Mouse (Mus musculus) neutrophil, adult 5-6 weeks (primary cell): ENCODE results near the gene Aoc1. TPM values are rescaled to one million over a fixed set of nuclear protein-coding genes. Genes with fewer than 3 reads are reported as not detected.
"Not testable (repeated sequence)": the region's sequence is repeated elsewhere in the genome, so short reads cannot be mapped to it uniquely, and the experiment has no call there.

Source experiments
- ATAC-seq: fragments of 151-379, 151-347 bp; 2 replicates; pipeline ENCODE4 v1.8.0; 2017; ENCODE audit warnings: mild to moderate bottlenecking, moderate TSS enrichment; ENCODE audit not compliant: insufficient number of reproducible peaks, poor library complexity, low FRiP score, severe bottlenecking; ENCODE audit errors: extremely low read depth
- total RNA-seq: library from RNA; stranded (forward); fragments of 200-1000 nt; gene quantifications from 2 replicates; pipeline ENCODE4 v1.2.3, GENCODE M21; 2017

Aoc1 gene
- total RNA-seq, 1 experiment from 2014 or later: not detected

DNA sequence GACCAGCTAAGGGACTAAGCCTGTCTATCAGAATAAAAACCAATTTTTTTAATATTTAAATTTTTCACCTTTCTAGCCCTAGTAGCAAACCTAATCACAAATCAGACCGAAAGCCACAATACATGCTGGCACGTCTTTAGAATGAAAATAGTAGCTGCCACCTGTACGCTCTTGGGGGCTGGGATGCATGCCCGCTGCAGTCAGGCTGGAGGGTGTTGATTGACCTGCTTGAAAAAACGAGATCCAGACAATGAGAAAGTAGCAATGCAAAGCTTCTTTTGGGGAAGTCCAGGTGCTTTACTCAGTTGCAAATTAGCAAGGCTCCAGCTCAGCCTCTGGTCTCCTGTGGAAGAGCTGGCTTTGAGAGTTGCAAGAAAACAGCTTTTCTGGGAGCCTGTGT is 24.3 kb downstream of the Aoc1 start:
- ATAC-seq: no peak

DNA sequence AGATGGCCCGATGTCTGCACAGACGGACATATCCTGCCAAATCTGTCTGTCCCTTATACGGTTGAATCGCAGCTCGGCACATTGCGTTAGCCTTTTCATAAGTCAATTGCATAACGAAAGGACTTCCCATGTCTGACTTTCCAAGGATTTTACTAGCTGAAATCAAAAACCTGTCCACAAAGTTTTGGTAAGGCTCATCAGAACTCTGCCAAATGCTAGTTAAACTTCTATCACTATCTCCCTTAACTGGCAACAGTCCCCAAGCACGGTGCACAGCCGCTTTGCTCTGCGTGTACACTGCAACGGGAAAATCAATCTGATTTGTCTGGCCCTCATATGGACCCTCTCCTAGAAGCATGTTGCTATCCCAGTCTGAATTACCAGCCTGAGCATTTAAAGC is 28.6 kb downstream of the Aoc1 start:
- not testable (repeated sequence) for ATAC-seq

DNA sequence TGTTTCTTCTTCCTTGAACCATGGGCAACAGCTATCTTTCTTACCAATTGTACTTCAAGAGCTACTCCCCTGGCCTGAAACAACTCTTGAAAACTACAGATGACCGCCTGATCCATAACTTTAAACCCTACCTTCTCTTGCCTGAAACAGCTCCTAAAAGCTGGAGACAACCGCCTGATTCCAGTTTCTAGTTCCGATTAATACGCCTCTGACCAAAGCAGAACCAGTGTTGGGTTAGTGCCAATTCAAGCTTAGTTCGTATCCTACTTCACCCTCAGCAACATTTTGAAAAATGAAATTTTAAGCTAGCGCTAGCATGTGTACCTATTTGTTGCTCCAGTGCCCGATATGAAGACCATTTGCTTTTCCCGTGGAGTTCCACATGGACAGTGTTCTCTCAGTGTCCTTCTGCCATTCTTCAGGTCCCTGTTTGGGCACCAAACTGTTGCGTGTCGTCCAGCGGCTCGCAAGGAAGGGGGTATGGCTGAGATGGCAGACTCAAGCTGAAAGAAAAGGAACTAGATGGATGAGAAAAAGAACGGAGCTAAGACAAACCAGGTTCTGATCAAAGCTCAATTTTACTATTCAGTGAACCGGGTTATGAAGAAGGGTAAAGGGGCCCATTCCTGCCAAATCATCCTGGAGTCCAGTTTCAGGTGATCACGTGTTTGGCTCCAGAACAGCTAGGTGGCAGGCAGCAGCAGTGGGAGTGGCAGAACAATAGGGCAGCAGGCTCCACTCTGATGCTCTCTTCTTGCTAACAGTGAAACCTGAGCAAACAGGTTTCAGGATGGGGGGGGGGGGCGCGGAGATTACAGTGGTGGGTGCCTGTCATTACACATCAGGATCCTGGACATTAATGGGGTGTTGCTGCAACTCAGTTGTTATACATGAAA is 30.1 kb downstream of the Aoc1 start:
- ATAC-seq: no peak

DNA sequence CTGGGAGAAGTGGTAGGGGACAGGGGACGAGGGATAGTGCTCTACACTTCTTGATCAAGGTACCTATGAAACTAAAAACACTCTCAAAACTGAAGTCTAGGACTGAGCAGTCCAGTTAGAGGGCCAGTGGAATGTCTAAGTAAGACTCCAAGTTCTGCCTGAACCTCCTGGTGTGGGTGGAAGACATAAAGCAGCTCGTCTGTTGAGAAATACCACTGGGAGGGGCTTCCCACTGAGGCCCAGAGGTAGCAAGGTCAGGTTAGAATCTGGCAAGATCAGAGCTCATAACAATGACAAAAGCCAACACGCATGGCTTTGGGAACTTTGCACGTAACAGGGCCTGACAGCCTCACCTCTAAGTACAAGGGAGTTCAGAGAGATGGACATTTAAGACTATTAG is 30.7 kb downstream of the Aoc1 start:
- no peak for ATAC-seq

DNA sequence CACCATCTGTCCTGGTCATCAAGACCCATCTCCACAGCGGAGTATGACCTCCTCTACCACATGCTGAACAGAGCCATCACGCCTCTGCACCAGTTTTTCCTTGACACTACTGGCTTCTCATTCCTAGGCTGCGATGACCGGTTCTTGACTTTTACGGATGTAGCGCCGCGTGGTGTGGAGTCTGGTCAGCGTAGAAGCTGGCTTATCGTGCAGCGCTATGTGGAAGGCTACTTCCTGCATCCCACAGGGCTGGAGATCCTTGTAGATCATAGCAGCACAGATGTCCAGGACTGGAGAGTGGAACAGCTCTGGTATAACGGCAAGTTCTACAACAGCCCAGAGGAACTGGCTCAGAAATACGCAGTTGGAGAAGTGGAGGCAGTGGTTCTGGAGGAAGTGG is 32.9 kb downstream of the Aoc1 start:
- ATAC-seq: no peak

DNA sequence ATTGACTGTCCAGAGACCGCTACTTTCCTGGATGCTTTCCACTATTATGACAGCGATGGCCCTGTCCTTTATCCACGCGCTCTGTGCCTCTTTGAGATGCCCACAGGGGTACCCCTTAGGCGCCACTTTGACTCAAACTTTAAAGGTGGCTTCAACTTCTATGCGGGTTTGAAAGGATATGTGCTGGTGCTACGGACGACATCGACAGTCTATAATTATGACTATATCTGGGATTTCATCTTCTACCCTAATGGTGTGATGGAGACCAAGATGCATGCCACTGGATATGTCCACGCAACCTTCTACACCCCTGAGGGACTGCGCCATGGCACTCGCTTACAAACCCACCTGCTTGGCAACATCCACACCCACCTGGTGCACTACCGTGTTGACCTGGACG is 33.7 kb downstream of the Aoc1 start:
- no peak for ATAC-seq

DNA sequence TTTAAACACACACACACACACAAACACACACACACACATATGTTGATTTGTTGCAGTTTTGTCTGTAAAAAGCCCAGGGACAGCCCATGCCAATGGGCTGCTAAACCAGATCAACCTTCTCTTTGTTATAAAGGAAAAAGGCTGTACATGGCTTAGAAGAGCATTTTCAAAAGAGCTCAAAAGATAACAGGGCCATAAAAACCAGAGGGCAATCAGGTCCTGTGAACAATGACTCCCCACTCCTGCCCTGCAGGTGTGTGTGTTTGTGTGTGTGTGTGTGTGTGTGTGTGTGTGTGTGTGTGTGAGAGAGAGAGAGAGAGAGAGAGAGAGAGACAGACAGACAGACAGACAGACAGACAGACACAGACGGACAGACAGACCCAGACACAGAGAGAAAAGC is 36.5 kb downstream of the Aoc1 start:
- no peak for ATAC-seq

DNA sequence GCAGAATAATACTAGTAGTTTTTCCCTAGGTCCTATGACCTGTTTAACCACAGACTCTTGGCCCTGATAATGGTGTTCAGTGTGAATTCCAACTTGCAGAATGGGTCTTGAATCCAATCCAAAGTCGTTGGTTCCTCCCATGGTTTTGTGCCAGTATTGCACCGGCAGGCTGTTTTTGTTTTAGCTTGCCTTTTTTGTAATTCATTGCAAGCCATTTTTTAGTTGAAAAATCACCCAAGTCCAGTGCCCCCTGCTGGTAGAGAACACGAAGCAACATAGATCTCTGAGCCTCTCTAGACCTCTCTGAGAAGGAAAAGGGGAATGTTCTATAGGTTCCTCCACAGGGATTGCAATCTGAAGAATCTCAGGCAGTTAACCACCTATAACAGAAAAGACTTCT is 39.3 kb downstream of the Aoc1 start:
- no peak for ATAC-seq

DNA sequence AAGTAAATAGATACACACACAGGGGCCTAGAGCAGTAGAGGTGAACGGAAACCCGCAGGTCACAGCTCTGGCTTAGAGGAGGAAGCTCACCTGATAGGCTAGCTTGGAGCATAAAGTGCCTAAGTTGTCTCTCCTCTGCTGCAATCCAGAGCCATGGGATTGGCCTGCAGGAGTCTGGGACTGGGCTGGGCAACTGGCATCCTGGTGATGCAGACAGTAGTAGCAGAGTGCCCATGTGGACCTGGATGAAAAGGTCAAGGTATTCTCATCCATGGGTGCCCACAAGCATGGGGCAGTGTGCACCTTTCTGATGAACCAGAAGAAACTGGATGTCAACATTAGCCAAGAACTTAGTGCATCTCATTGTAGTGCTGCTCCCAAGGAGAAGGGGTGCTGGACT is 40.9 kb downstream of the Aoc1 start:
- ATAC-seq: no peak

DNA sequence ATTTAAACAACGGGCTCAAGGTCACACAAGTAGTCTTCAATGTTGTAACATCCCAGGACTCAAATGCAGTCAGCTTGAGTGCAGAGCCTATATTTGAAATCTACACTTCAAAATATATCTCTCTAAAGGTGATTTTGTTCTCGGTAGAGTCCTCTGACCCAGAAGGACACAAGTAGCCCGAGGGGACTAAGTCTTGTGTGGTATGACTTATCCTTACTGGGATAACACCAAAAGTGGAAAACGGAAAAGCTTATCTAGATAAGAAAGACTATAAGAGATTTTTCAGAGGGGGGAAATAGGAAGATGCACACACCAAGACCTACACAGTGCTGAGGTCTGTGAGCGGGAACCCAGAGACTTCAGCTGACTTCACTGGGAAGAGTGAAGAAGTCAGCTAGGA is 56.9 kb downstream of the Aoc1 start, which contains the start of gene 1600015I10Rik:
Gene 1600015I10Rik, plus strand, starts transcription at position 301 of the 400 bp plus-strand sequence.
- no peak for ATAC-seq

DNA sequence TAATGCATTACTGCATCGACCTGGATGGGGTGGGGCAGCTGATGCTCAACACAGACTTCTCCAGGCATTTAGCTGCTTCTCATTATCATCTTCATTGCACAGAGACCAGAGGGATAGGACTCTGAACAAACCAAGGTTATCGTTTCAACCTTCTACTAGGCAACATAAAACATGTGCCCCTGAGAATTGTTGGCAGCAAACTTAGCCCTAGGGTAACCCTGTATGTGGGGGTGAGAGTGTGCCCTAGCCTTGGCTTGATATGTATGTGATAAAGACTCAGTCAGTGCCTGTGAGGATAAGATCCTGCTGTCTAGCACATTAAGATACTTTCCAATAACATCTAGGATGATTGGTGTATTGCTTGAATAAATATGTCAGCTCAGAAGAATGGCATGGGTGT is 76.9 kb downstream of the Aoc1 start:
- no peak for ATAC-seq

DNA sequence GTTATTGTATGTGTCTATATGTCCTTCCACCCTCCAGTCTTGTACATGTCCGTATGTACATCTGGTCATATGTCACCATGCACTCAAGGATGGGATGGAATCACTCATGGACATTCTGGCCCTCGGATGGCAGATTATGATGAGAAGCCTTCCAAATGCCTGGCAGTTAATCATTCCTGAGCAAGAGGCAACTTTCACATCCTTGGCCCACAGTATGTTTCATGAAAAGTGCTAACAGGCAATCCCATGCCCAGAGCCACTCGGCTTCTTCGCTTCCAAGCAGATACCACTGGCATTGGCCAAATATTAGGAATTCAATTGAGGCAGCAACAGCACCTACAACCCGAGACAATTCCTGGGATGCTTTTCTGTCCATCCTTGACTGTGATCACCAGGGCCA is 78.0 kb downstream of the Aoc1 start:
- no peak for ATAC-seq

DNA sequence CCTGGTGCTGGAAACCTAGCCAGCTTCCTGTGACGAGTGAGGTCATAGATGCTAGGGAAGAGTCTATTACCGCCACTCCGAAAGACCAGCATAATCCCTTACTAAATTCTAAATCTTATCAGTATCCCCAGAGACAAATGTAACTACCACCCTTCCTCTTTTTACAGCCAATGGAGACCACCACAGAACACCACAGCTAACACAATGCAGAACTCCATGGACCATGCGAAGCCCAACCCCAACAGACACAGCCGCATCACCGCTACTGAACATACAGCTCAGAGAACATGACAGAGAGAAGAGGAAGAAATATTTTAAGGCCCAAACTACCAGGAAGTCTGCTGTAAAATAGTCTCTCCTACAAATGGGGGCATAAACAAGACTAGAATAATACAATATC is 78.9 kb downstream of the Aoc1 start:
- ATAC-seq: no peak

DNA sequence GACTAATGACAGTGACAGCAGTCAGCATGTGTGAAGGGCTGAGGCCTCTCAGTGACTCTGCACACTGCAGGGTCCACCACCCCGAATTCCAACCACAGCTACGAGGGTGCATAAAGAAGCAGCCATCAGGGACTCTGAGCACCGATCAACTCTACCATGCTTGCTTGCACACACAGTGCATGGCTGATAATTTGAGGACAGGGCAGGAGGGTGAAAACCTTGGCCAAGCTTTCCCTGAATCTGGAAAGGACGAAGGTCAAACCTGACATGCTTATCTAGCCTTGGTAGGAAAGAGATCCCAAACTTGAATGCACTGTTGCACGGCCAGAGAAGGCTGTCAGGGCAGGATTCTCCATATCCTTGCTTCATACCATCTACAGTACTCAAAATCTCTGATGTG is 80.5 kb downstream of the Aoc1 start:
- no peak for ATAC-seq

DNA sequence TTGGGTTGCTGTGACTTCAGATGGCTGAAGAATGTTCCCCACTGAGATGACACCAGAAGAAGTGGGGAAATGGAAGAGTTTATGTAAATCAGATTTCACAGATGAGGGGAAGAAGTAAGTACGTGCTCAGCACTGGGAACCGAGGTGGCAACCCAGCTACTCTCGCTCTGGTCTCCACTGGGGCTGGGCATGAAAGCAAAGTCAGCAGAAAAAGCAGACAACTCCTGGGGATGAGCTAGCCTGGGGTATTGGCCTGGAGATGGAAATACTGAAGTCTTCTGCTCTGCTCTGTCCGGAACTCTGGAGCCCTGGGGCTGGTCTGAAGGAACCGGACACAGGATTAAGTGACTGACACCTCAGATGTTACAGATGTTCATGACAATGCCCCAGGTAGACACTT is 81.5 kb downstream of the Aoc1 start:
- ATAC-seq: no peak

DNA sequence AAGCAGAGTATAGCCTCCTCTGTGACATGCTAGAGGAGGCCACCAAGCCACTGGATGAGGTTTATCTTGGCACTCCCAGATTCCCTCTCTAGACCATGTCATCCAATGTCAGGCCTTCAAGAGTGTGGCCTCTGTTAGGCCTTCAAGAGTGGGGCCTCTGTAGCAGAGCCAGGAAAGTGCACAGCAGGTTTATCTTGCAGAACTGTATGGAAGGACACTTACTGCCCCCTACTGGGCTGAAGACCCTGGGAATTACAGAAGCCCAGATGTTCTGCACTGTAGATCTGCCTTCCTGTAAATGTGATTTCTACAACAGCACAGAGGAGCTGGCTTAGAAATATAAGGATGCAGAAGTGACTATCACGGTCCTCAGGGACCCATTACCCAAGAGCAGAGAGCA is 82.2 kb downstream of the Aoc1 start:
- no peak for ATAC-seq

DNA sequence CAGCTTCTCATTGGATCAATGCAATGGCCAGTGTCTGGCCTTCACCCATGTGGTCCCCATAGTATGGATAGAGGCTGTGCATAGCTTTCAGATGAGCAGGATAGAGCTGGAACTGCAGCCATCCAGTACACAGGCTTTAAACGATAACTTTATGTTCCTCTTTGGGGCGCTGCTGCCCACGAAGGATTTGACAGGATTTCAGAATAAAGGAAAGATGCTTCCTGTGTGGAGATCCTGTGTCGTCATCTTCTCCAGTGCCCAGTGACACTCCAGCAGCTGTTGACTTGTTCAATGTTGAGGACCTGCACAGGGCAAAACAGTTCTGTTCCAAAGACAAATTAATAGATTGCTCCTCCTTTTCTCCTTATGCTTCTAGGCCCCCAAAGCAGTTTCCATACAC is 84.1 kb downstream of the Aoc1 start:
- ATAC-seq: no peak

DNA sequence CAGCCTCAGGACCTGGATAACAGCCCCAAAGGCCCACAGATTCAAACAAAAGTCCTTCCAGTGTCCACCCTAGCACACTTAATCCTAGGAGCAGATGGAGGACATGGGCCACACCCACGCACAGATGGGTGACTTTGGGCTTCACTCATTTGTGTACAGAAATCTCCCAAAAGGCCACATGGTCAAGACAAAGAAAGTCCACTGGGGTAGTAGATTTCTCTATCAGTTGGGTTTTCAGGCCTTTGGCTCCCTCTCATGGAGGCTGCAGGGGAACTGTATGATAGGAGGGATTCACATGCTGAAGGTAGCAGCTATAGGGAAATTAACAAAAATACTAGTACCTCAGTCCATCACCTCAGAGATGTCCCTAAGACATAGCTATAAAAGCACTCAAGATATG is 85.4 kb downstream of the Aoc1 start:
- ATAC-seq: no peak
